Mouse (Mus musculus) ES-Bruce4 (cell line): ENCODE data around the gene Foxk1.

Source experiments
- CTCF ChIP-seq: IDR thresholded peaks from one replicate; pipeline ENCODE4 v1.8.1; 2011; ENCODE audit warnings: low read depth, low read length
- EP300 ChIP-seq: IDR thresholded peaks from 2 replicates; pipeline ENCODE4 v1.6.1; 2011; ENCODE audit warnings: low read depth, low read length; ENCODE audit not compliant: insufficient read depth

GRCm38 (mm10) chr5:142352336-142352892 is 48.9 kb upstream of the Foxk1 start:
- TF ChIP-seq EP300: no peak
- no peak for TF ChIP-seq CTCF
